Mouse (Mus musculus) cerebellum, adult 11 months (tissue): ENCODE results near the gene Larp1.
"Not testable (repeated sequence)": the region's sequence is repeated elsewhere in the genome, so short reads cannot be mapped to it uniquely, and the experiment has no call there.

Experiments used
- DNase-seq: peaks from one replicate; pipeline ENCODE4 v3.0.0; 2022

Larp1 gene

DNA sequence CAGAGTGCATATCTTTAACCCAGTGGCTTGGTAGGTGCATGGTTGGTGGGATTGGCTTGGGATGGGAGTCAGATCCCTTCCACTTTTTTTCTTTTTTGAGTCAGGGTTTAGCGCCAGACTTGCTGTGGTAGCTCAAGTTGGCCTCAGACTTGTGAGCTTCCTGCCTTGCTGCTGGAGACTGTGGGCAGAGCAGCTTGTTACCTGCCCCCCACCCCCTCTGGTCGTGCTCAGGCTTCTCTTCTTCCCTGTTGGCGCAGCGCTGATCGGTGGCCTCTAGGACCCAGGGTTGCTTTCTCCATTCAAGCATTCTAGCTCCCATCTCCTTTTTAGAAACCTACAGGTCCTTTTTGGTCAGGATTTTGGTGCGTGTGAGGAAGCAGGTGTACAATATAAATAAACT, 22.3 kb downstream of the Larp1 start:
- no peak for DNase-seq

GRCm38 (mm10) chr11:58033635-58034034, 24.8 kb downstream of the Larp1 start:
- no peak for DNase-seq

GRCm38 (mm10) chr11:58039027-58039426, 30.2 kb downstream of the Larp1 start:
- DNase-seq, result no peak

DNA sequence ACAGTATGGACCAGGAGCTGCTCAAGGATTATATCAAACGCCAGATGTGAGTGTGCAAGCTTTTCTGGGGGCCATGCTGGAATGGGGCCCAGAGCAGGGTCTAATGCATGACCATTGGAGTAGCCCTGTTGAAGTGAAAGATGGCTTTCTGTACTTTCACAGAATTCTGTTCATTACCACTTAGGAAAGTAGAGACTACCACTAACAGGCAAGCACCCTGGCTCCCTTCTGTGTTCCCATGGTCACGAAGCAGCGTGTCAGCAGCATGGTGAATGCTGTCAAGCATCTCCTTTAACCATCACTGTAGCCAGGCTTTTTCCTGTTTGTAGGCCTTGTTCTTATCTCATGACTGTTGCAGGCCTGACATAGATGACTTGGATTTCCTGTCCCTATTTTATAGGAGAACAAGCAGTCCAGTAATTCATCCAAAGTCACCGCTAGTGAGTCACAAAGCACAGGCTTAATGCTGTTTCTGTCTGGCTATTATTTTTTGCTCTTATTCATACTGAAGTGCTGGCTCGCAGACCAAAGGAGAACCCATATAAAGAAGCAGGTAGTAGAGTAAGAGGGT, 34.1 kb downstream of the Larp1 start:
- DNase-seq, result no peak

GRCm38 (mm10) chr11:58046438-58046837, 37.6 kb downstream of the Larp1 start:
- DNase-seq, result no peak

DNA sequence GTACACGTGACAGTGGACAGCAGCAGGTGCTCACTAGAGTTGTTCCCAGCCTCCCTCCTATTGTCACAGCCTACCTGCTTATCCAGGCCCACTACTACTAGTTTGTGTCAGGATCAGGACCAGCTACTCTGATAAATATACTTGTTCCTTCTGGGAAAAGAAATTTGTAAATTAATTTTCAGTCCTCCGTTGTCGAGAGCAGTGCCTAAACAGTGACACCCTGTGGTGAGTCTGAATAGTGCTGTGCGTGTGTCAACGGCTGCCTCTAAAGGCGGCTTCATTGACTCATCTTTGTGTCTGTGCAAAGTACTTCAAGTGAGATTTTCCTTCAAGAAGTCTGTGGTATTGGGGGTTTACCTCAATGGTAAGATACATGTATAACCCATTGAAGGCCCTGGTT, 48.6 kb downstream of the Larp1 start:
- DNase-seq, result no peak

- not testable (repeated sequence) for DNase-seq
Observed at GRCm38 (mm10) chr11:58059752-58060151, 50.9 kb downstream of the Larp1 start.

GRCm38 (mm10) chr11:58061218-58061617, 52.4 kb downstream of the Larp1 start:
- DNase-seq, result peak; percentile 69

DNA sequence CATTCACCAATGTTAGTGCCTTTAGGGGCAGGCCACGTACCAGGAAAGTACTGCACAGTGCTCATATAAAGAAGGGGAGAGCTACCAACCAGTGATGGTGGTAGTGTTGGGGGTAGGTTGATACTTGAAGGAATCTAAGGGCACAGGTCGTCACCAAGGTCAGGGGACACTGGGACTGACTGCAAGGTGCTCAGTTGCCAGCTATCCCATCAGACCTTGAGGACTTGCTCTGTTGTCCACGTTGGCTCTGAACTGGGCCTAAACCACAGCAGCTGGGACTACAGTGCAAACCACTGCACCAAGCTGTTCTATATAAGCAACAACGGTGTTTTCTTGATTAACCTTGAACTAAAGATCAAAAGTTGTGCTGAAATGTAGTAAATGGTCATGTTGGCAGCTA, 53.7 kb downstream of the Larp1 start:
- DNase-seq, result no peak

GRCm38 (mm10) chr11:58065025-58065424, 56.2 kb downstream of the Larp1 start:
- no peak for DNase-seq

GRCm38 (mm10) chr11:58072978-58073377, 64.1 kb downstream of the Larp1 start:
- DNase-seq, result no peak

DNA sequence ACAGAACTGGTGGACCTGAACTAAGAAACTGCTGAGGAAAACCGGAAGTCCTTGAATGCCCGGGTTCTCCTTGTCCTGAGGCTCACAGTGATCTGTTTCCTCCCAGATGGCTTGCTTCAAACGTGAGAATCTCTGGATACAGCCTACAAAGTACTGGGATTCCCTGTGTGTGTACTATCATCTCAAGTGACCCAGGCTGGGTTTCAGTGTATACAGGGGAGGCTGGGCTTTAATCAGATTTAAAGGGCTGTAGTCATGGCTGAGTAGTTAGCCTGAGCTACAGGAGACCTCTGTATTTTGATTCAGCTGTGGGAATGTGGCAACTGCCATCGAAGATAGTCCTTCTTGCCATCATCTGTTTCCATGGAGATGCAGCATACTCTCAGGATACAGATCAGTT, 68.4 kb downstream of the Larp1 start:
- DNase-seq, result no peak

DNA sequence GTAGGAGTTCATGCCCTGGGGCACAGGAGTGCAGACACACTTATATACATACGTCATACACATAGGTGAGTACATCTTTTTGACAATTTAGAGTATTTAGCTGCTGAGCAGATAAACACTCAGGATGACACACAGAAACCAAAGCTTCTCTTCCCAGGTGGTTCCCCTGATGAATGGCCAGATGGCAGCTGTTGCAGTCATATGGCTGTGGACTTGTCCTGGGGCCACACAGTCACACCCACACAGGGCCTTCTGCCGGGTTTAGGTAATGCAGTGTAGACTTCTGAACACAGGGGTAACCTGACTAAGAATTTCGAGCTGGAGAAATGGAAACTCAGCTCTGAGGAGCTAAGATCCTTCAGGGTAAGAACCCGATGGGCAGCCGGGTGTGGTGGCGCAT, 72.9 kb downstream of the Larp1 start:
- DNase-seq, result peak; percentile 38

GRCm38 (mm10) chr11:58092541-58092940, 83.7 kb downstream of the Larp1 start:
- DNase-seq, result no peak

DNA sequence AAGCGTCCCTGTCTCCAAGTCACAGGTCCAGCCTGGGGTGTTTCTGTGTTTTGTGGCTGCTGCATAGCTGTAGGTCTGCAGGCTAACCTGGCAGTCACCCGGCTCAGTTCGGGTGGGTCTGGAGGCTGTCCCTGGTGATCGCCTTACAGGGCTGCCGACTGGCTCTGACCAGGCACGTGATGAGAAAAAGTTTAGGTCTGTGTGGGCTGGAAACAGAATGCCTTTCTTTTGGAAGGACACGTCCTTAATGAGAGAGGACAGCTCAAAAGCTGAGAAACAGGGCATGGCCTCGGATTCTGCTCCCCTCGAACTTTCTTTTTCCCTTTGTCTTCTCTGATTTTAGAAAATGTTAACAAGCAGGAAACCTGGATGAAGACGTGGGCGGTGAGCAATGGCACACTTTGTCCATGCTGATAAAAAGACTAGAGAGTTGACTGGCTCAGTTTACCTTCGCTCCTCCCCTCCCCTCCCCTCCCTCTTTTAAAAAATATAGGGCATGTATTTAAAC, 84.2 kb downstream of the Larp1 start, which contains the start of gene Gm12248:
TSS of gene Gm12248 (minus strand) at position 114 of the 508 bp plus-strand sequence.
- no peak for DNase-seq

DNA sequence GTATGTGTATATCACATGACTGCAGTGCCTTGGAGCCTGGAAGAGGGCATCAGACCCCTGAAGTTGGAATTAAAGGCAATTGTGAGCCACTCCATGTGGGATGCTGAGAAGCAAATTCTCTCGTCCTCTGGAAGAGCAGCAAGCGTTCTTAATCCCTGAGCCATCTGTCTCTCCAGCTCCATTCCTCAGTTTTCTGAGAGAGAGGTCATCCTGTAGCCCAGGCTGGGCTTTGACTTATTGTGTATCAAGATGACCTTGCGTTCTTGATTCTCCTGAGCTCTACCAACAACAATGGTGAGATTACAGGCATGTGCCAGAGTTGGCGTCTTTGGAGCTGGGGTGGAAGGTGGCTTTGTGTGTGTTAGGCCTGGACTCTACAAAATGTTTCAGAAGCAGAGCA, 85.9 kb downstream of the Larp1 start:
- no peak for DNase-seq

- DNase-seq, result no peak
Observed at GRCm38 (mm10) chr11:58095561-58095960, 86.7 kb downstream of the Larp1 start.

- DNase-seq, result no peak
Observed at GRCm38 (mm10) chr11:58096160-58096559, 87.3 kb downstream of the Larp1 start.

GRCm38 (mm10) chr11:58096821-58097620, 88.2 kb downstream of the Larp1 start:
- peak; percentile 51 for DNase-seq

DNA sequence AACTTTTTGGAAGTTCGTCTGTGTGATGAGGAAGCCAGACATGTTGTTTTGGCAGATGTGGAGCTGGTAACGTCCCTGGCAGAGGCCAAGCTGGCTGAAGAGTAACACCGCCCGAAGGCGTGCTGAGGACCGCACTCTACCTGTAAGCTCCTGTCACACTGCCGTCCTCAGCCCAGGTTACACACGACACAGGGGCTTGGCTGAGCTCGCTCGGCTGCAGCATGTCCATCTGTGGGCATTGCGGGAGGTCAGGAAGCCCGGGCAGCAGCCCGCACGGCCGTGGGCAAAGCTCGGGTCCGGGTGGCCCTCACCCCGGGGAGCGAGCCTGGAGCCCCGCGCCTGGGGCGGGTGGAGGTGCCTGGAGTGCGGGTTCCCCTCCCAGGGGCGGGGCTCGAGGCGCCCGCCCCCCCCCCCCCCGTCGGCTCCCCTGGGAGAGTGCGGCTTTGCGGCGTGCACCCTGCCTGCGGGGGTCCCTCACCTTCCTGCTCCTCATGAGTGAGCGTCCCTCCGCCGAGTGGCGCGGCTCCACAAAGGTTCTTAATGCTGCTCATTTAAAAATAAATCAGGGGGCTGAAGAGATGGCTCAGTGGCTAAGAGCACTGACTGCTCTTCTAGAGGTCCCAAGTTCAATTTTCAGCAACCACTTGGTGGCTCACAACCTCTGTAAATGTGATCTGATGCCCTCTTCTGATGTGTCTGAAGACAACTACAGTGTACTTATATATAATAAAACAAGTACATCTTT, 88.9 kb downstream of the Larp1 start:
- peak; percentile 67 for DNase-seq

DNA sequence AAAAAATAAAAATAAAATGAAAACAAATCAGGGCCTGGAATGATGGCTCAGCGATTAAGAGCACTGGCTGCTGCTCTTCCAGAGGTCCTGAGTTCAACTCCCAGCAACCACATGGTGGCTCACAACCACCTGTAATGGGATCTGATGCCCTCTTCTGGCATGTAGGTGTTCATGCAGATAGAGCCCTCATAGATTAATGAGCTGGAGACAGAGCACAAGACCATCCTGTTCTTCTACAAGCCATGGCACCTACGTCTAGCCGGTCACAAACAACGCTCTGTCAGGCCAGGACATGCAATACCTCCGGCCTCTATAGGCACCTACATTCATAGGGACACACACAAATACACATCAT, 89.5 kb downstream of the Larp1 start:
- not testable (repeated sequence) for DNase-seq

GRCm38 (mm10) chr11:58100006-58100405, 91.1 kb downstream of the Larp1 start:
- no peak for DNase-seq

- no peak for DNase-seq
Observed at GRCm38 (mm10) chr11:58101194-58101720, 92.4 kb downstream of the Larp1 start.
